Mouse (Mus musculus): ENCODE data around the gene Kat2b.
"Not testable (repeated sequence)": the region's sequence is repeated elsewhere in the genome, so short reads cannot be mapped to it uniquely, and the experiment has no call there.

Kat2b gene

GRCm38 (mm10) chr17:53569829-53570228 lies 3.2 kb downstream of the Kat2b start:
- peak; percentile 81 for DNase-seq (ENCODE audit: low read depth, low spot score)

DNA sequence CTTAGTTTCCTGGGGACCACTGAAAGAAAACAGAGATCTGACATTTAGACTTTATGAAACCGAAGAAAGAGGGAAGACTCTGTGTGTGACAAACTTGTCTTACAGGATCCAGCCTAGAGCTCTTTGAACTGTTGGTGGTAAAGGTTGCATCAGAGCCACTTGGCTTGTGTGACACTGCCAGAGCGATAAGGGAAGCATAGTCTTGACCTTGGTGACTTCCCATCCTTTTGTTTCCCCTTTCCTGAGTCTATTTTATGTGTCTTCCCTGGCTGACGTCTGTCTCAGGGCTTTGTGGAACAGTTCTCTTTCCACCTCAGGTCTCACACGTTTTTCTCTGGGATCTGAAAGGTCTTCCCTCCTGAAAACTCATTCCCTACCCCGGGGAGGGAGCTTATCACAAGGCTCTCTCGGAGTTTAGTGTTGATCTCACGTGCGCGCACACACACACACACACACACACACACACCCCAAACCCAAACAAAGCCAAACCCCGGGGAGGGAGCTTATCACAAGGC lies 3.8 kb downstream of the Kat2b start:
- no peak for DNase-seq (ENCODE audit: low read depth, low spot score)

GRCm38 (mm10) chr17:53570932-53571331 lies 4.3 kb downstream of the Kat2b start:
- DNase-seq (ENCODE audit: low read depth, low spot score) = not testable (repeated sequence)

DNA sequence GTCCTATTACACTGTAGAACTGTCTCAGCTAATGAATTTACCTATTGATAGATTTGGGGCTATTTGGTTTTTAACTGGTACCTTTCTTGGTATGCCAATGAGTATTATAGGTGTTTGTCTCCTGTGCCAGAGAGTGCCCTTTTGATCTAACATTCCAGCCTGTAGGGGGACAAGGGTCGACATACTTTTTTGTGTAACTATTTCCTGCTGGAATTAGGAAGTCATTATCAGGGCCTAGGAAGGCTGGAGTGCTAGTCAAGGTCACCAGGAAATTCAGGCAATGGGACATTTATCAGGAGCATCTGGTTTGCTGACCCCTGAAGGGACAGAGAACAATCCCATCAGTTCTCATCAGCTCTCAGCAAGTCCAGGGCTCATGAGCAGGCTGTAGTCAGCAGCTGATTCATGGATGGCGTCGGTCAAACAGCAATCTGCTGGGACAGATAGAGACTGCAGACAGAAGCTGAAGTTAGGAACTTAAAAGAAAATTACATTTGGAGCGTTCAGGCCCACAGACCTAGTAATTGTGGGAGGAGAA lies 6.4 kb downstream of the Kat2b start:
- no peak for DNase-seq (ENCODE audit: low read depth, low spot score)

DNA sequence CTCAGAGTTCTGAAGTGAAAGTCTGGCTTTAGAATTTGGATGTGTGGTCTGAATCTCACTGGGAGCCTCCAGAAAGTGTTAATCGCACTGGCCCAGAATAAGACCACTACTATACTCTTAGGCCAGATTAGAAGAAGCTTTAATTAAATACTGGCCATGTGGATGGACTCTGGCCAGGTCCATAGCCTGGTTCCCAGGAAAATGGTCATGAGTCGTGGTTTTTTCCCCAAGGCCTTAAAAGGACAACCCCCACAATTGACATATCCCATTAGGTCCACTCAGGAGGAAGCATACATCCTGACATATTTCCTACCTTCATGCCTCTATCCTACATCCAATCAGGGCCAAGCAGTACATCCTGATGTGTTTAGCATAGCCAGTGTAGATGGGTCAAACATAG lies 10.5 kb downstream of the Kat2b start:
- no peak for DNase-seq (ENCODE audit: low read depth, low spot score)

GRCm38 (mm10) chr17:53577754-53578153 lies 11.1 kb downstream of the Kat2b start:
- no peak for DNase-seq (ENCODE audit: low read depth, low spot score)

DNA sequence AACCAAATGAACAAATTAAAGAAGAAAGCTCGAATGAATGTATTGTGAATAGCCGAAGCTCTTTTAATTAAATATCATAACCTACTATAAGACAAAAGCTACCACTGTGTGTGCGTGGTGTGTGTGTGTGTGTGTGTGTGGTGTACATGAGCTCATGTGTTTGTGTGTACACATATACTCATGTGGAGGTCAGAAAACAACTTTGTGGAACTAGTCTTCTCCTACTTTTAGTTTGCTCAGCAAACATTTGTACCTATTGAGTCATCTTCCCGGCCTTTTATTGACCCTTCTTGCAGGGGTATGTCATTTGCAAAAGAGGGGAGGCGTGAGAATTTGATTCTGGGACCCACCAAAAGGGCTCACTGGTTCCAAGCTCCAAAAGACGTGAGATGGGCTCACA lies 11.6 kb downstream of the Kat2b start:
- no peak for DNase-seq (ENCODE audit: low read depth, low spot score)

DNA sequence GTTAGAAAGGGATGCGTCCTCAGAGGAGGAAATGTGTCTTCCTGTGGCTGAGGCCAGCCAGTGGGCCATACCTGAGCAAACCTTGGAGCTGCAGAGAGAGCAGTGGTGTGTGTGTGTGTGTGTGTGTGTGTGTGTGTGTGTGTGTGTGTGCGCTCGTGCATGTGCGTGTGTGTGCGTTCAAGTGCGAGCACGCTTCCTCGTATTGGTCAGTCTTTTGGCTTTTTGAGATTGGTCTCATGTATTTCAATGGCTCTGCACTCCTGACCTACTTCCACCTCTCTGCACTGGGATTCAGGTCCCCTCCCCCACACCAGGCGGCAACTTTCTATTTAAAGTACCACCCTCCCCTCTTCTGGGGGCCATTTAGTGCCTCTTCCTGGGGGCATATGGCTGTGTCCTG lies 12.1 kb downstream of the Kat2b start:
- DNase-seq (ENCODE audit: low read depth, low spot score) = no peak

DNA sequence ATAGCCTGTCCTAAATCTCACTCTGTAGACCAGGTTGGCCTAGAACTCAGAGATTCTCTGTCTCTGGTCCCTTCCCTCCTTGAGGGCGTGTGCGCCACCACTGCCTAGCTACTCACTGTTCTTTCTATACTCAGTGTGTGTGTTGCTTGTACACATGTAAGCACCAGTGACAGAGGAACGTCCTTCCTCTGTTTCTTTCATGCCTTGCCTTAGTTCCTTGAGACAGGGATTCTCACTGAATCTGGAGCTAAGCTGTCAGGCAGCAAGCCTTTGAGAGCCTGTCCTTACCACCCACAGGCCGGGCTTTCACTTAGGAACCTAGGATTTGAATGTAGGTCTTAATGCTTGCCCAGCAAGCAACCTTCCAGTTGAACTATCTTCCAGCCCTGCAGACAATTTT lies 13.0 kb downstream of the Kat2b start:
- DNase-seq (ENCODE audit: low read depth, low spot score) = no peak

DNA sequence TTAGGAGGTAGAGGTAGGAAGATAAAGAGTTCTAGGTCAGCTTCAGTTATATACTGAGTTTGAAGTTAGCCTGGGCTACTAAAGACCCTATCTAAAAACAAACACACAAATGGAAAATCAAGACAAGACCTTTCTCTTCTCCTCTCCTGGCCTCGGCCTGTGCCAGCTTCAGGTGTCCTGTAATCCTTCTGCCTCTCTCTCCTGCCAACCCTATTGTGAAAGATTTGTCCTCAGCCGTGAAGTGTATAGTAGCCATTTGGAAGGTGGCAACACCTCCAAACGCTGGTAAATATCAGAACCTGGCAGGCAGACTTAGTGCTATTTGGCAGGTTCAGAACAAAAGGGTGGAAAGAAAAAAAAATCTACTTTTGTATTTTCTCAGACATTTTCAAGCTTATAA lies 13.6 kb downstream of the Kat2b start:
- DNase-seq (ENCODE audit: low read depth, low spot score) = no peak

GRCm38 (mm10) chr17:53582026-53582585 lies 15.4 kb downstream of the Kat2b start:
- no peak for DNase-seq (ENCODE audit: low read depth, low spot score)

GRCm38 (mm10) chr17:53582805-53583204 lies 16.1 kb downstream of the Kat2b start:
- no peak for DNase-seq (ENCODE audit: low read depth, low spot score)

- DNase-seq (ENCODE audit: low read depth, low spot score) = no peak
Observed at GRCm38 (mm10) chr17:53583846-53584579, 17.4 kb downstream of the Kat2b start.

- DNase-seq (ENCODE audit: low read depth, low spot score) = peak; percentile 94
Observed at GRCm38 (mm10) chr17:53587074-53587851, 20.6 kb downstream of the Kat2b start.

DNA sequence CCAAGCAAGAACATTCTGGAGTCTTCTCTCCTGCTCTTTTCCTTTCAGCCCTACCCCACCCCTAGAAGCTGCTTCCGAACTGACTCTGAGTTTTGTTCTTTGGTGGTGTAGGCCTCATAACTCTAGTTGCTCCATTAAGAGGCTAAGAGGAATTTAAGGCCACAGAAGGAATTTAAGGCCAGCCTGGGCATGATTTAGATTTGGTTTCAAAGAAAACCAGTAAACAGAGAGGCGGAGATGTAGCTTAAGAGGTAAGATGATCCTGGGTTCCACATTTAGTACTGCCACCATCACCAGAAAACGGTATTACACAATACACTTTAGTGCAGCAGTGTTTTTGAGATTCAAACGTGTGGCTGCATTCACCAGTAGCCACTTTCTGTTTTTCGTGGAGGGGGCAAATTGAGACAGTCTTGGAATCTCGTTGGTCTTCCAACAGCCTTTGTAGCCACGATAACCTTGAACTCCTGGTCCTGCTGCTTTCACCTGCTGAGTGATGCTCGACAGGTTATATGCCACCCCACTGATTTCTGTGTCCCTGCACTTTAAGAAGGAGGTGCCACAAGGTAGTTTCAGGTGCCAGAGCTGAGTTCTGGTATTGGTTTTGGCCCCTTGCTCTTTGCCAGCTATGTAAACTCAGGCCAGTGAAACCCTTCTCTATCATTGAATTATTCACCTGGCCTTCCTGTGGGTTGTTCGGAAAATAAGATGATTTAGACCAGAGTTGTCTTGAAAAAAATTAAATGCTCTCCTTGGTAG lies 21.6 kb downstream of the Kat2b start:
- no peak for DNase-seq (ENCODE audit: low read depth, low spot score)

GRCm38 (mm10) chr17:53590110-53590509 lies 23.4 kb downstream of the Kat2b start:
- no peak for DNase-seq (ENCODE audit: low read depth, low spot score)

- DNase-seq (ENCODE audit: low read depth, low spot score) = no peak
Observed at GRCm38 (mm10) chr17:53591910-53592309, 25.2 kb downstream of the Kat2b start.

DNA sequence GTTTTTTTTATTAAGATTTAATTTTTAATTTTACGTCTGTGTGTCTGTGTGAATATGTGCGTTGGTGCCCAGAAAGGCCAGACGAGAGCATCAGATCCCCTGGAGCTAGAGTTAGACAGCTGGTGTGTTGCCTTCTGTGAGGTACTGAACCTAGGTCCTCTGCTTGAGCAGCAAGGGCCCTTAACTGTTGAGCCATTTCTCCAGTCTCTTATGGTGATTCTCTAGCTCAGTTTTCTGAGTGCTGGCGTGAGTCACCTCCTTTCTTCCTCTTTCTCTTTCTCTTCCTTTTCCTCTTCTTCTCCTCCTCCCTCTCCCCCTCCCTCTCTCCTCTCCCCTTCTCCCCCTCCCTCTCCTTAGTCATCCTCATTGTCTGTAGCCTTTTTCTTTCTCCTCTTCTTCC lies 27.9 kb downstream of the Kat2b start:
- DNase-seq (ENCODE audit: low read depth, low spot score) = no peak

GRCm38 (mm10) chr17:53595527-53595926 lies 28.9 kb downstream of the Kat2b start:
- DNase-seq (ENCODE audit: low read depth, low spot score) = no peak

DNA sequence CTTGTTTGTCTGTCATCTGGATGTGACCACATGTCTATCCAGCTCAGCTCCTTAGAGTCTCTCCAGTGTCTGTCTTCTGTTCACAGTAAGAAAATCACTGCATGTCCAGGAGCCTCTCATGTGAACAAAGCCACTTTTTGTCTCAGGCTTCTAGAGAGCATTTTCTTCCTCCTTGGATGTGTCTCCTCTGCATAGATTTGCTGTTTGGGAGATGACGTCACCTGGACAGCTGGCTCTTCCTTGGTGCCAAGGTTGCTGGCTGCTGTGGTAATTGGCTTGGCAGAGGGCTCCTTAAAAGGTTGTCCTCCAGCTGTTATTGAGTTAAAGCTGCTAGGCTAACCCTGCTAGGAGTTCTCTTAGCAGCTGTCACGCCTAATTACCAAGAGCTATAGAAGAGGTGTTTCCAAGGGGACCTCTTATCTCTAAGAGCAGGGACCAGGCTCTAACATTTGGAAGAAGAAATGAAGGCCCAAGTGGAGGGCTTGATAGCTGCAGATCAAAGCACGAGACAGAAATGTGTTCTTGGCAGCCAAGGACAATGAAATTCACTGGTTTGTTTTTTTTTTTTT lies 29.7 kb downstream of the Kat2b start:
- peak; percentile 80 for DNase-seq (ENCODE audit: low read depth, low spot score)

Measured in skeletal muscle tissue, adult 2 months (tissue).